14 mouse cellular contexts compared by ENCODE assay signal in genomic region chr4:109253664-109254151, GRCm38 (mm10). TPM values are rescaled to one million over a fixed set of nuclear protein-coding genes. Genes with fewer than 3 reads are reported as not detected.
DNase-seq lines count a peak whose midpoint lies in the region; ATAC-seq lines count a peak whose summit lies in the region.
"Had no signal": no experiment of that assay in that cellular context is flagged by ENCODE, and none has a peak within 500 bp of the region (broad histone marks: within the 10 kb centered on the region; RNA-seq: fewer than 3 reads in every experiment).

No protein-coding gene starts in this region.

- ATAC-seq in erythroblast, adult 5-6 weeks (replicated peaks; ENCODE audit: low FRiP score, poor library complexity, severe bottlenecking), result peak; percentile 68
- no peak for ATAC-seq in liver, embryonic 11.5 days (replicated peaks; ENCODE audit: low FRiP score)
- ATAC-seq: midbrain, embryonic 16.5 days had no signal

- peak overlapping the region; percentile 48 for H3K4me2 ChIP-seq in liver, embryonic 11.5 days
- H3K4me2 ChIP-seq: embryonic facial prominence, embryonic 13.5 days had no signal

- peaks cover 32% of the 10 kb centered on the region for H3K4me1 ChIP-seq in liver, embryonic 11.5 days (replicated peaks; ENCODE audit: control insufficient read depth, insufficient read depth, low read length)
- H3K4me1 ChIP-seq: embryonic facial prominence, embryonic 13.5 days had no signal

- no peaks in the 10 kb centered on the region for H3K36me3 ChIP-seq in liver, embryonic 11.5 days (ENCODE audit: control insufficient read depth, insufficient read depth, low read length)
- H3K36me3 ChIP-seq: embryonic facial prominence, embryonic 13.5 days had no signal

- H3K27me3 ChIP-seq in liver, embryonic 11.5 days (replicated peaks; ENCODE audit: control insufficient read depth, insufficient read depth, low read length), result no peaks in the 10 kb centered on the region
- H3K27me3 ChIP-seq: CH12.LX; embryonic facial prominence, embryonic 13.5 days had no signal

- no peaks in the 10 kb centered on the region for H3K9me3 ChIP-seq in liver, embryonic 11.5 days (ENCODE audit: control insufficient read depth, low read length)
- H3K9me3 ChIP-seq: embryonic facial prominence, embryonic 13.5 days had no signal

- H3K4me3 ChIP-seq in liver, embryonic 11.5 days (ENCODE audit: low read depth, low read length), result no peak overlapping the region
- H3K4me3 ChIP-seq: embryonic facial prominence, embryonic 13.5 days had no signal

- peak; percentile 42 for DNase-seq in 416B (ENCODE audit: low read depth)
- DNase-seq in liver, embryonic 11.5 days (ENCODE audit: low spot score), result no peak
- peak; percentile 36 to 58 for DNase-seq in lung, postnatal 4 days
- no peak for DNase-seq in layer of hippocampus, postnatal 36 days
- no peak for DNase-seq in layer of hippocampus, adult 8-10 months (ENCODE audit: low spot score in 2 of 2)
- no peak for DNase-seq in cerebellum, postnatal 25 days
- no peak for DNase-seq in retina, embryonic 14.5 days (ENCODE audit: low spot score)
- DNase-seq: cerebellum, adult 11 months; kidney, adult 9 months had no signal

- H3K27ac ChIP-seq in liver, embryonic 11.5 days (ENCODE audit: low read depth, low read length), result peak overlapping the region; percentile 78
- H3K27ac ChIP-seq: embryonic facial prominence, embryonic 13.5 days had no signal

- 30% methylated on average over 11 of the region's 11 CpGs for WGBS in liver, embryonic 11.5 days

- peak overlapping the region; percentile 15; the same call in 1 of the 2 replicates for H3K9ac ChIP-seq in liver, embryonic 11.5 days (ENCODE audit: low read depth, low read length)
- H3K9ac ChIP-seq: embryonic facial prominence, embryonic 13.5 days had no signal

RNA-seq across cellular contexts. Expression of gene Calr4, which starts 19.4 kb away (rescaled TPM):
- not detected in 2 replicates for total RNA-seq in erythroblast, adult 5-6 weeks (2015; ENCODE audit: low replicate concordance)
- total RNA-seq in erythroblast, adult 5-6 weeks (2017; ENCODE audit: low replicate concordance), result not detected in 2 replicates
- 0.12 TPM in 2 replicates for polyA plus RNA-seq in liver, embryonic 11.5 days (2014; fragmentation: Nextera tagmentation; extraction: Ambion mirVana)
- total RNA-seq in layer of hippocampus, postnatal 36 days (2021), result under 1 TPM; 0.71 to 0.75 TPM
- 1 to 10 TPM in 2 of 4 experiments, under 1 TPM in 2; 0.76 to 2.0 (median 1.0) TPM for total RNA-seq in layer of hippocampus, adult 8-10 months (2022)
- total RNA-seq: CH12.LX; gastrocnemius, adult 8-10 months had no signal

RNA-seq across cellular contexts. Expression of gene Eps15, which starts 26.4 kb away (rescaled TPM):
- 62.3 and 67.7 TPM in 2 replicates for total RNA-seq in erythroblast, adult 5-6 weeks (2015; ENCODE audit: low replicate concordance)
- 53.4 and 81.4 TPM in 2 replicates for total RNA-seq in erythroblast, adult 5-6 weeks (2017; ENCODE audit: low replicate concordance)
- polyA plus RNA-seq in liver, embryonic 11.5 days (2014; fragmentation: Nextera tagmentation; extraction: Ambion mirVana), result 70.4 and 79.8 TPM in 2 replicates
- 100 to 1,000 TPM; 236 to 254 TPM for total RNA-seq in layer of hippocampus, postnatal 36 days (2021)
- 100 to 1,000 TPM; 195 to 231 (median 218) TPM for total RNA-seq in layer of hippocampus, adult 8-10 months (2022)

RNA-seq across cellular contexts. Expression of gene Osbpl9, which starts 51.6 kb away (rescaled TPM):
- total RNA-seq in erythroblast, adult 5-6 weeks (2015; ENCODE audit: low replicate concordance), result 54.8 and 76.5 TPM in 2 replicates
- total RNA-seq in erythroblast, adult 5-6 weeks (2017; ENCODE audit: low replicate concordance), result 33.3 and 46.8 TPM in 2 replicates
- polyA plus RNA-seq in liver, embryonic 11.5 days (2014; fragmentation: Nextera tagmentation; extraction: Ambion mirVana), result 40.6 and 45.7 TPM in 2 replicates
- 10 to 100 TPM; 50.6 to 54.0 TPM for total RNA-seq in layer of hippocampus, postnatal 36 days (2021)
- total RNA-seq in layer of hippocampus, adult 8-10 months (2022), result 10 to 100 TPM; 48.2 to 59.2 (median 56.3) TPM

Comparison
In these comparisons a context has a peak if more than half of its experiments do, and no peak if none do; other contexts are left out.
1. DNase-seq: peak in 416B (single experiment) and lung, postnatal 4 days (2 of 2); none in liver, embryonic 11.5 days (single experiment), layer of hippocampus, postnatal 36 days (0 of 2), layer of hippocampus, adult 8-10 months (0 of 2), cerebellum, postnatal 25 days (0 of 2) and retina, embryonic 14.5 days (single experiment).